Mouse (Mus musculus) left cerebral cortex, adult 2 months (tissue): Measurements from ENCODE around the gene Srp14. TPM values are rescaled to one million over a fixed set of nuclear protein-coding genes. Genes with fewer than 3 reads are reported as not detected.

Experiments used
- DNase-seq, 2 experiments: peaks; one replicate each; pipeline ENCODE4 v3.0.0; 2021 to 2022; ENCODE audit warnings: low spot score in 2 of 2, mixed read lengths in 1 of 2; ENCODE audit errors: extremely low spot score in 1 of 2
- H3K27ac ChIP-seq: fragments of 200-600 bp; 2 replicates; pipeline ENCODE4 v1.8.1; 2022
- H3K4me3 ChIP-seq: fragments of 200-600 bp; 2 replicates; pipeline ENCODE4 v1.8.1; 2022
- CTCF ChIP-seq: fragments of 200-600 bp; IDR thresholded peaks from 2 replicates; pipeline ENCODE4 v1.8.1; 2022; ENCODE audit warnings: antibody characterized with exemption, mild to moderate bottlenecking, moderate library complexity
- intact Hi-C: fragments of 180-260 bp; cut with DNase I; formaldehyde crosslinking; loops from one replicate; pipeline ENCODE4 v1.15.1; 2025
- total RNA-seq, 2 experiments: library from RNA; stranded (reverse); gene quantifications; 2 replicates each; pipeline ENCODE4 v1.2.3; 2021

Srp14 gene
- total RNA-seq, 2 experiments from 2014 or later: 155 to 157 TPM

GRCm38 (mm10) chr2:118486933-118487332 is 7.4 kb upstream of the Srp14 start:
- intact Hi-C loops: loop anchor here (1.0 to 10.0 kb wide), 5 partner anchors 58 to 395 kb away; no protein-coding TSS in a partner anchor
- peak; percentile 100 for TF ChIP-seq CTCF
- Histone ChIP-seq H3K27ac (no peak overlapping the region), H3K4me3 (no peak overlapping the region)
- DNase-seq: peak; percentile 66 to 75

GRCm38 (mm10) chr2:118485415-118485814 is 5.9 kb upstream of the Srp14 start:
- Histone ChIP-seq H3K27ac (no peak overlapping the region), H3K4me3 (no peak overlapping the region)
- intact Hi-C loops: loop anchor here (5.0 to 10.0 kb wide), 2 partner anchors 249 to 397 kb away; no protein-coding TSS in a partner anchor
- TF ChIP-seq CTCF: no peak
- DNase-seq: no peak

- TF ChIP-seq CTCF: no peak
- Histone ChIP-seq H3K4me3 (no peak overlapping the region), H3K27ac (no peak overlapping the region)
- intact Hi-C loops: loop anchor here (10.0 kb wide), 1 partner anchor 250 kb away; no protein-coding TSS in a partner anchor
- no peak for DNase-seq
Measured at GRCm38 (mm10) chr2:118484386-118484898, 4.9 kb upstream of the Srp14 start.

- Histone ChIP-seq H3K4me3 (no peak overlapping the region), H3K27ac (no peak overlapping the region)
- no peak for TF ChIP-seq CTCF
- intact Hi-C loops: loop anchor here (10.0 kb wide), 1 partner anchor 252 kb away; no protein-coding TSS in a partner anchor
- no peak for DNase-seq
Measured at GRCm38 (mm10) chr2:118483032-118483431, 3.5 kb upstream of the Srp14 start.

- intact Hi-C loops: loop anchor here (10.0 kb wide), 1 partner anchor 254 kb away; no protein-coding TSS in a partner anchor
- Histone ChIP-seq H3K4me3 (no peak overlapping the region), H3K27ac (no peak overlapping the region)
- no peak for DNase-seq
- no peak for TF ChIP-seq CTCF
Measured at GRCm38 (mm10) chr2:118480886-118481285, 1.4 kb upstream of the Srp14 start.

GRCm38 (mm10) chr2:118478833-118479549 is 520 bp downstream of the Srp14 start:
- no peak for DNase-seq
- intact Hi-C loops: no loop called here
- no peak for TF ChIP-seq CTCF
- peak overlapping the region; percentile 95 for H3K27ac ChIP-seq
- peak overlapping the region; percentile 100 for H3K4me3 ChIP-seq

GRCm38 (mm10) chr2:118468354-118468753 is 11.2 kb downstream of the Srp14 start:
- intact Hi-C loops: no loop called here
- DNase-seq: no peak
- no peak overlapping the region for H3K27ac ChIP-seq
- no peak overlapping the region for H3K4me3 ChIP-seq
- no peak for TF ChIP-seq CTCF

- peak; percentile 16; the same call in 1 of the 2 replicates for TF ChIP-seq CTCF
- no peak overlapping the region for H3K4me3 ChIP-seq
- H3K27ac ChIP-seq: no peak overlapping the region
- intact Hi-C loops: no loop called here
- no peak for DNase-seq
Measured at GRCm38 (mm10) chr2:118466601-118467000, 12.9 kb downstream of the Srp14 start.

GRCm38 (mm10) chr2:118465894-118466293 is 13.6 kb downstream of the Srp14 start:
- H3K27ac ChIP-seq: no peak overlapping the region
- no peak for TF ChIP-seq CTCF
- H3K4me3 ChIP-seq: no peak overlapping the region
- no peak for DNase-seq
- intact Hi-C loops: no loop called here

GRCm38 (mm10) chr2:118464450-118464849 is 15.1 kb downstream of the Srp14 start:
- H3K27ac ChIP-seq: no peak overlapping the region
- H3K4me3 ChIP-seq: no peak overlapping the region
- no peak for DNase-seq
- intact Hi-C loops: no loop called here
- no peak for TF ChIP-seq CTCF

- Histone ChIP-seq H3K4me3 (no peak overlapping the region), H3K27ac (no peak overlapping the region)
- TF ChIP-seq CTCF: no peak
- no peak for DNase-seq
- intact Hi-C loops: loop anchor here (2.0 kb wide), 1 partner anchor 15 kb away; no protein-coding TSS in a partner anchor
Measured at GRCm38 (mm10) chr2:118463480-118463879, 16.0 kb downstream of the Srp14 start.

GRCm38 (mm10) chr2:118461480-118462165 is 17.9 kb downstream of the Srp14 start:
- no peak for TF ChIP-seq CTCF
- Histone ChIP-seq H3K4me3 (no peak overlapping the region), H3K27ac (no peak overlapping the region)
- intact Hi-C loops: loop anchor here (2.0 kb wide), 1 partner anchor 13 kb away; no protein-coding TSS in a partner anchor
- no peak for DNase-seq
